Mouse (Mus musculus) CD8-positive naive resting alpha-beta T cell, adult 2 months (primary cell): ENCODE results near the gene Mymx.

ENCODE experiments used
- DNase-seq, 2 experiments: peaks; one replicate each; pipeline ENCODE4 v3.0.0; 2022; ENCODE audit warnings: low read depth in 2 of 2, low spot score in 2 of 2

Gene Mymx

GRCm38 (mm10) chr17:45553065-45553464 lies 48.8 kb downstream of the Mymx start:
- no peak for DNase-seq

GRCm38 (mm10) chr17:45551816-45552451 lies 50.0 kb downstream of the Mymx start:
- peak; percentile 72 to 82 for DNase-seq

DNA sequence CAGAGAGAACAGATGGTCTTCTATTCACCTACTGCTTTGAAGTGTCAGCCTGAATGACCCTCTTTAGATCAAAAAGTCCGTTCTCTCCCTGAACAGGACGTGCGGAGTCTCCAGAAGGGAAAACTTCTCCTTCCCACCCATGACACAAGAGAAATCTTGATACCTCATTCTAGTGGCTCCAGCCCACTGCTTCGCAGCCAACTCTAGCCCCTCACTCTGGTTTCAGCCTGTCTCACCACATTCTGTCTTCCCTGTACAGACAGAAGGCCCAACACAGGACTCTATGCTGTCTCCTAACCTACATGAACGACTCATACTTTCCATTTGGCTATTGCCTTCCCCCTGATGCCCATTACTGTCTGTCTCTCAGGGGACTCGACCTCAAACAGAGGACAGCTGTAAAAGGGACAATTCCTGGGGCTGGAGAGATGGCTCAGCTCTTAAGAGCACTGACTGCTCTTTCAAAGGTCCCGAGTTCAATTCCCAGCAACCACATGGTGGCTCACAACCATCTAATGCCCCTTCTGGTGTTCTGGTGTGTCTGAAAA lies 50.6 kb downstream of the Mymx start:
- no peak for DNase-seq
